Mouse (Mus musculus) kidney, postnatal 25 days (tissue): ENCODE measurements around the gene Svs3b.
"Not testable (repeated sequence)": the region's sequence is repeated elsewhere in the genome, so short reads cannot be mapped to it uniquely, and the experiment has no call there.

Experiments
- DNase-seq, 2 experiments: peaks; one replicate each; pipeline ENCODE4 v3.0.0; 2021; ENCODE audit warnings: mixed read lengths in 2 of 2

Svs3b gene

DNA sequence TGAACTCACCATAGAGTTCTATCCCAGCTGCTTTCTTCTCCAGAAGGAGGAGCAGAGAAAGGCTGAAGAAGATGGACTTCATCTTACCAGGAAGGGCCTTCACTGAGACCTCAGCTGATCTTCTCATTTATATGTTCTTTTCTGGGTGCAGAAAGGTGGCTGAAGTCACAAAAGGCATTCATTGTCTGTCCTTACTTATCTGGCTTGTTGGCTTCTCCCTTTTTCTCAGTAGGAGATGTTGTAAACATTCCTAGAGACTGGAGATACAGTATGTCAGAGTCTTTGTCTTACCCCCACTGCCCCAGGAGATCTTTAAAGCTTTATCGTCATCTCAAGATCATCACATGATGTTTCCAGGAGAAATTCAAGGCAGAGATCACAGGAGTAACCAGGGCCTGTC, at the start of gene Svs3b:
TSS of gene Svs3b (minus strand) at position 101 of the 400 bp plus-strand sequence.
- not testable (repeated sequence) for DNase-seq

DNA sequence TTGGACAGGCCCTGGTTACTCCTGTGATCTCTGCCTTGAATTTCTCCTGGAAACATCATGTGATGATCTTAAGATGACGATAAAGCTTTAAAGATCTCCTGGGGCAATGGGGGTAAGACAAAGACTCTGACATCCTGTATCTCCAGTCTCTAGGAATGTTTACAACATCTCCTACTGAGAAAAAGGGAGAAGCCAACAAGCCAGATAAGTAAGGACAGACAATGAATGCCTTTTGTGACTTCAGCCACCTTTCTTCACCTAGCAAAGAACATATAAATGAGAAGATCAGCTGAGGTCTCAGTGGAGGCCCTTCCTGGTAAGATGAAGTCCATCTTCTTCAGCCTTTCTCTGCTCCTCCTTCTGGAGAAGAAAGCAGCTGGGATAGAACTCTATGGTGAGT, 32.5 kb upstream of the Svs3b start, which contains the start of gene Svs3a:
TSS of gene Svs3a (plus strand) at position 301 of the 400 bp plus-strand sequence.
- DNase-seq = not testable (repeated sequence)

GRCm38 (mm10) chr2:164278359-164278758, 21.9 kb upstream of the Svs3b start, which contains the start of gene Svs4:
Svs4 (minus strand) TSS chr2:164278459.
- DNase-seq = no peak

DNA sequence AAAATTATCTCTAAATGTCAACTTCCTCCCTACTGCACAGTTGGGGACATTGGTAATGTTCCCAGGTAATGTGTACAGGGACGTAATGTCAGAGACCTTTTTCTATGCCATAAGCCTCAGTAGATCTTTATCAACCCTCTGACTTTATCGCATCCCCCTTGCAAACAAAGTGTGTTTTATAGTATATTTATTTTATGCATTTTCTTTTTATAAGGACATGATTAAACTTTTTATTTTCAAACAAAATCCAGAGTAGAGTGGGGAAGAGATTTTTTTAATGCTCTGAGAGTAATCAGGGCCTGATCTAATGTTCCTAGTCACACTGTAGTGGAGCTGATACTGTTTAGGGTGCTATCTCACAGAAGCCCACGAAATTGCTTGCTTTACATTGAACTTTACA, 18.1 kb downstream of the Svs3b start, which contains the start of gene Svs2:
TSS of gene Svs2 (minus strand) at position 101 of the 400 bp plus-strand sequence.
- DNase-seq = no peak

DNA sequence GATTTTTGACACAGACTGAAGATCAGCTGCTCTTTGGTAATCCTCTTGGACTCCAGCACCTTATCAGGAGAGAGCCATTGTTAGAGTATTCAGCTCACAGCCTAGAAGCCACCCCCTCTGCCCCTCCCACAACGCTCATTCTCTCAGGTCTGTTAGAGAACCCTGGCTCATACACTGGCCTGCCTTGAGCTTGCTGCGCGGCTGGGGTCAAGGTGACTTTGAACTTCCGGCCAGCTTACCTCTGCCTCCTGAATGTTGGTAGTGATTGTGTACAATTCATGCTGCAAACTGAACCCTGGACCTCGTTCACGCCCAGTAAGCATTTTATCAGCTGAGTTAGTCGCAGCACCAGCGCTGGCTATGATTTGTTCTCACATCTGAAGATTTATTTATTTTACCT, 23.8 kb downstream of the Svs3b start:
- no peak for DNase-seq

- DNase-seq = no peak
Observed at GRCm38 (mm10) chr2:164228361-164229070, 27.9 kb downstream of the Svs3b start.

- DNase-seq = no peak
Observed at GRCm38 (mm10) chr2:164221522-164221921, 34.9 kb downstream of the Svs3b start, which contains the start of gene Wfdc15b. Wfdc15b (minus strand) TSS chr2:164221660.

DNA sequence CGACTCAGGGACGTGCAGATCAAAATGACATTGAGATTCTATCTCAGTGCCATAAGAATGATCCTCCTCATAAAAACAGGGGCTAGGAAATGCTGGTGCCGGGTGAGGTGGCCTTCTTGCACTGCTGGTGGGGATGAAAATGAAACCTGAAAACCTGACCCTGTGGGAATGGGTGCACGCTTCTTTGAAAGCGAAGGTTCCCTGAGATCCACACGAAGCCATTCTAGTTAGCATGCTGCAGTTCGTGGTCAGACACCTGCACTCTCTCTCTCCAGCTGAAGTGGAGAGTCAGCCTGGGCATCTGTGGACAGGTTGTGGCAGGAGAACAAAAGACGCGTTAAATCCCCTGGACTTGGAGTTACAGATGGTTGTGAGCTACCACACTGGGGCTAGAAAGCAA, 37.1 kb downstream of the Svs3b start:
- no peak for DNase-seq

GRCm38 (mm10) chr2:164212711-164213110, 43.7 kb downstream of the Svs3b start:
- DNase-seq = no peak

GRCm38 (mm10) chr2:164210892-164211291, 45.5 kb downstream of the Svs3b start:
- DNase-seq = no peak

GRCm38 (mm10) chr2:164206676-164207075, 49.8 kb downstream of the Svs3b start:
- DNase-seq = no peak

DNA sequence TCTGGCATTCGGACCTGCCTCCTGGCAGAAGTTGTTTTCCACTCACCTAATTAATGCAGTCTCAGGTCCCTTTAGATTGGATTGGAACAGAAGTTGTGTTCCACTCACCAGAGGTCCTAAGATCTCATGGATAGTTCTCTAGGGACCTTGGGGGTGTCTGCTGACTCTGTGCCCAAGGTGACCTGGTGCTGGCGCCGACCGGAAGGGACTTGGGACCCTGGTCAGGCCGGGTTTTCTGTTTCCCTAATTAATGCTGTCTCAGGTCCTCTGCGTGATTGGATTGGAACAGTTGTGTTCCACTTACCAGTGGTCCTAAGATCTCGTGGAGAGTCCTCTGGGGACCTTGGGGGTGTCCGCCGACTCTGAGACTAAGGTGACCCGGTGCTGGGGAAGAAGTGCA, 50.4 kb downstream of the Svs3b start:
- peak; percentile 33 to 83 for DNase-seq
